Mouse (Mus musculus) T-helper 17 cell (primary cell): Measurements from ENCODE around the gene Mpdu1.

ENCODE experiments used
- in situ Hi-C, 2 experiments: fragments of 300-600 bp; cut with MboI, MseI; formaldehyde crosslinking; loops; 1 replicate in 1 of 2; 2 replicates in 1 of 2; pipeline ENCODE4 v1.15.1; 2025; ENCODE audit warnings: high pct_unique_total_duplicates in 2 of 2

The Mpdu1 gene

GRCm38 (mm10) chr11:69665961-69666664 is 3.7 kb upstream of the Mpdu1 start, which contains the start of gene Cd68:
Gene Cd68 (minus strand): TSS chr11:69666153.
- in situ Hi-C loops, result no loop called here

GRCm38 (mm10) chr11:69665457-69665960 is 3.1 kb upstream of the Mpdu1 start:
- in situ Hi-C loops, result no loop called here

- in situ Hi-C loops, result no loop called here
Observed at GRCm38 (mm10) chr11:69664841-69665240, 2.4 kb upstream of the Mpdu1 start.

GRCm38 (mm10) chr11:69663795-69664194 is 1.4 kb upstream of the Mpdu1 start:
- in situ Hi-C loops, result no loop called here

- in situ Hi-C loops, result no loop called here
Observed at GRCm38 (mm10) chr11:69662967-69663671, 677 bp upstream of the Mpdu1 start.

GRCm38 (mm10) chr11:69661221-69661881 is 1.1 kb downstream of the Mpdu1 start:
- in situ Hi-C loops, result no loop called here

GRCm38 (mm10) chr11:69657462-69657881 is 5.0 kb downstream of the Mpdu1 start:
- in situ Hi-C loops, result no loop called here

- in situ Hi-C loops, result no loop called here
Observed at GRCm38 (mm10) chr11:69656617-69657461, 5.6 kb downstream of the Mpdu1 start.

- in situ Hi-C loops, result no loop called here
Observed at GRCm38 (mm10) chr11:69656065-69656455, 6.4 kb downstream of the Mpdu1 start.

GRCm38 (mm10) chr11:69655264-69656064 is 7.0 kb downstream of the Mpdu1 start, which contains the start of gene Sox15:
Gene Sox15 (plus strand): TSS chr11:69655314.
- in situ Hi-C loops, result no loop called here

- in situ Hi-C loops, result no loop called here
Observed at GRCm38 (mm10) chr11:69654760-69655159, 7.7 kb downstream of the Mpdu1 start.

- in situ Hi-C loops, result no loop called here
Observed at GRCm38 (mm10) chr11:69653399-69653798, 9.0 kb downstream of the Mpdu1 start.

- in situ Hi-C loops, result loop anchor here in 1 of 2 experiments (25.0 kb wide), 1 partner anchor 1341 kb away; the partner anchor contains the start of gene C1qbp
Observed at GRCm38 (mm10) chr11:69645860-69646259, 16.6 kb downstream of the Mpdu1 start.

- in situ Hi-C loops, result loop anchor here in 1 of 2 experiments (25.0 kb wide), 1 partner anchor 1352 kb away; the partner anchor contains the start of gene C1qbp
Observed at GRCm38 (mm10) chr11:69635471-69635870, 27.0 kb downstream of the Mpdu1 start.

- in situ Hi-C loops, result loop anchor here in 1 of 2 experiments (25.0 kb wide), 1 partner anchor 1354 kb away; the partner anchor contains the start of gene C1qbp
Observed at GRCm38 (mm10) chr11:69633128-69633866, 29.1 kb downstream of the Mpdu1 start.

GRCm38 (mm10) chr11:69632284-69633089 is 30.0 kb downstream of the Mpdu1 start, which contains the start of gene Fxr2:
Gene Fxr2 (plus strand): TSS chr11:69632990.
- in situ Hi-C loops, result loop anchor here in 1 of 2 experiments (25.0 kb wide), 1 partner anchor 1355 kb away; the partner anchor contains the start of gene C1qbp

GRCm38 (mm10) chr11:69629802-69630201 is 32.6 kb downstream of the Mpdu1 start:
- in situ Hi-C loops, result loop anchor here in 1 of 2 experiments (25.0 kb wide), 1 partner anchor 1357 kb away; the partner anchor contains the start of gene C1qbp

GRCm38 (mm10) chr11:69628286-69628685 is 34.2 kb downstream of the Mpdu1 start:
- in situ Hi-C loops, result loop anchor here in 1 of 2 experiments (25.0 kb wide), 1 partner anchor 1359 kb away; the partner anchor contains the start of gene C1qbp
